Mouse (Mus musculus) limb, embryonic 12.5 days (tissue): ENCODE measurements around the gene Ctsd. TPM values are rescaled to one million over a fixed set of nuclear protein-coding genes. Genes with fewer than 3 reads are reported as not detected.

Source experiments
- ATAC-seq: fragments of 200-750 bp; cut with Nextera tagmentation; 2 replicates; pipeline ENCODE4 v1.8.0; 2017; ENCODE audit warnings: low read depth, moderate TSS enrichment; ENCODE audit not compliant: insufficient number of reproducible peaks, insufficient read depth, low FRiP score, low TSS enrichment
- H3K27ac ChIP-seq: fragments of 300-500 bp; sonication (generic); 2 replicates; pipeline ENCODE4 v1.5.1; 2016; ENCODE audit warnings: mild to moderate bottlenecking, moderate library complexity
- H3K27me3 ChIP-seq: fragments of 300-500 bp; sonication (generic); 2 replicates; pipeline ENCODE4 v1.6.1; 2016; ENCODE audit warnings: mild to moderate bottlenecking, moderate library complexity
- H3K36me3 ChIP-seq: fragments of 300-500 bp; sonication (generic); 2 replicates; pipeline ENCODE4 v1.6.1; 2016; ENCODE audit warnings: mild to moderate bottlenecking, moderate library complexity
- H3K4me1 ChIP-seq: fragments of 300-500 bp; sonication (generic); replicated peaks from 2 replicates; pipeline ENCODE4 v1.6.1; 2016
- H3K4me2 ChIP-seq: fragments of 300-500 bp; sonication (generic); 2 replicates; pipeline ENCODE4 v1.6.1; 2016; ENCODE audit warnings: mild to moderate bottlenecking, moderate library complexity
- H3K4me3 ChIP-seq: fragments of 300-500 bp; sonication (generic); replicated peaks from 2 replicates; pipeline ENCODE4 v1.5.1; 2016; ENCODE audit warnings: mild to moderate bottlenecking
- H3K9ac ChIP-seq: fragments of 300-500 bp; sonication (generic); replicated peaks from 2 replicates; pipeline ENCODE4 v1.6.1; 2016; ENCODE audit warnings: mild to moderate bottlenecking, moderate library complexity
- H3K9me3 ChIP-seq: fragments of 300-500 bp; sonication (generic); 2 replicates; pipeline ENCODE4 v1.6.1; 2016; ENCODE audit warnings: mild to moderate bottlenecking, moderate library complexity
- WGBS: fragments of 180-500 bp; shearing (Covaris S2); methylation state at CpG from one replicate; pipeline ENCODE4 v1.1.7; 2016; 5-methylcytosine and 5-hydroxymethylcytosine counted together
- polyA plus RNA-seq: library from polyadenylated mRNA; unstranded; fragments of >200 nt; fragmentation: Nextera tagmentation; extraction: Ambion mirVana; gene quantifications from 2 replicates; pipeline ENCODE4 v1.2.1, GENCODE M21; 2016

The Ctsd gene
- polyA plus RNA-seq, 1 experiment from 2014 or later: 135 TPM

GRCm38 (mm10) chr7:142373641-142374412 is 14.0 kb downstream of the Ctsd start, which contains the start of gene Ifitm10:
TSS of gene Ifitm10 (minus strand) at chr7:142373753.
- no peak within 1 kb of the TSS for H3K9ac ChIP-seq

GRCm38 (mm10) chr7:142373039-142373438 is 14.8 kb downstream of the Ctsd start:
- H3K4me1 ChIP-seq: peaks cover 13% of the 10 kb centered on the region
- no peak overlapping the region for H3K9ac ChIP-seq
- H3K4me2 ChIP-seq: no peak overlapping the region
- H3K27me3 ChIP-seq: peaks cover 66% of the 10 kb centered on the region
- WGBS: 72% methylated on average over 5 of the region's 5 CpGs
- no peaks in the 10 kb centered on the region for H3K9me3 ChIP-seq
- H3K4me3 ChIP-seq: no peak overlapping the region
- ATAC-seq: no peak
- H3K27ac ChIP-seq: no peak overlapping the region
- H3K36me3 ChIP-seq: peaks cover 30% of the 10 kb centered on the region

More at GRCm38 (mm10) chr7:142373641-142374412, 14.0 kb downstream of the Ctsd start, which contains the start of gene Ifitm10:
- H3K9me3 ChIP-seq: no peaks in the 10 kb centered on the region
- peak within 1 kb of the TSS; percentile 79; the same call in 1 of the 2 replicates for H3K4me2 ChIP-seq
- peaks cover 58% of the 10 kb centered on the region for H3K27me3 ChIP-seq
- H3K4me3 ChIP-seq: peak within 1 kb of the TSS; percentile 46
- H3K36me3 ChIP-seq: peaks cover 38% of the 10 kb centered on the region
- H3K27ac ChIP-seq: no peak within 1 kb of the TSS
- H3K4me1 ChIP-seq: peaks cover 13% of the 10 kb centered on the region
- no peak for ATAC-seq
- 59% methylated on average over 8 of the region's 8 CpGs for WGBS

GRCm38 (mm10) chr7:142371768-142372661 is 15.8 kb downstream of the Ctsd start:
- H3K9ac ChIP-seq: peak overlapping the region; percentile 48; the same call in 1 of the 2 replicates
- peak; percentile 28; the same call in 1 of the 2 replicates for ATAC-seq
- peaks cover 69% of the 10 kb centered on the region for H3K27me3 ChIP-seq
- peak overlapping the region; percentile 46 for H3K4me3 ChIP-seq
- H3K27ac ChIP-seq: no peak overlapping the region
- H3K4me2 ChIP-seq: peak overlapping the region; percentile 79
- peaks cover 20% of the 10 kb centered on the region for H3K36me3 ChIP-seq
- peaks cover 13% of the 10 kb centered on the region for H3K4me1 ChIP-seq
- H3K9me3 ChIP-seq: no peaks in the 10 kb centered on the region
- 2% methylated on average over 59 of the region's 64 CpGs for WGBS

GRCm38 (mm10) chr7:142371398-142371767 is 16.5 kb downstream of the Ctsd start:
- Histone ChIP-seq H3K9me3 (no peaks in the 10 kb centered on the region), H3K4me2 (peak overlapping the region; percentile 79), H3K27me3 (peaks cover 69% of the 10 kb centered on the region), H3K27ac (no peak overlapping the region), H3K36me3 (peaks cover 14% of the 10 kb centered on the region), H3K4me3 (peak overlapping the region; percentile 46), H3K4me1 (peaks cover 13% of the 10 kb centered on the region), H3K9ac (peak overlapping the region; percentile 48; the same call in 1 of the 2 replicates)
- ATAC-seq: no peak
- 21% methylated on average over 11 of the region's 11 CpGs for WGBS

- 81% methylated on average over 18 of the region's 18 CpGs for WGBS
- H3K4me3 ChIP-seq: 0 out of 2 replicates have a peak overlapping the region, but pooled peaks have one; percentile 46
- H3K36me3 ChIP-seq: peaks cover 9% of the 10 kb centered on the region
Observed at GRCm38 (mm10) chr7:142370937-142371336, 16.9 kb downstream of the Ctsd start.

GRCm38 (mm10) chr7:142369820-142370219 is 18.0 kb downstream of the Ctsd start:
- peaks cover 69% of the 10 kb centered on the region for H3K27me3 ChIP-seq

More at GRCm38 (mm10) chr7:142370937-142371336, 16.9 kb downstream of the Ctsd start:
- Histone ChIP-seq H3K9ac (no peak overlapping the region), H3K4me2 (no peak overlapping the region), H3K27ac (no peak overlapping the region), H3K9me3 (no peaks in the 10 kb centered on the region), H3K4me1 (peaks cover 13% of the 10 kb centered on the region), H3K27me3 (peaks cover 69% of the 10 kb centered on the region)
- ATAC-seq: no peak

GRCm38 (mm10) chr7:142368856-142369255 is 19.0 kb downstream of the Ctsd start:
- H3K27me3 ChIP-seq: peaks cover 61% of the 10 kb centered on the region

More at GRCm38 (mm10) chr7:142369820-142370219, 18.0 kb downstream of the Ctsd start:
- Histone ChIP-seq H3K4me3 (no peak overlapping the region), H3K4me1 (peaks cover 13% of the 10 kb centered on the region), H3K27ac (no peak overlapping the region), H3K9me3 (no peaks in the 10 kb centered on the region), H3K9ac (no peak overlapping the region), H3K4me2 (no peak overlapping the region), H3K36me3 (no peaks in the 10 kb centered on the region)
- WGBS: 69% methylated on average over 6 of the region's 6 CpGs
- no peak for ATAC-seq

GRCm38 (mm10) chr7:142363107-142363506 is 24.7 kb downstream of the Ctsd start:
- no peak for ATAC-seq
- WGBS: 76% methylated on average over 4 of the region's 4 CpGs

More at GRCm38 (mm10) chr7:142368856-142369255, 19.0 kb downstream of the Ctsd start:
- Histone ChIP-seq H3K9ac (no peak overlapping the region), H3K4me3 (no peak overlapping the region), H3K9me3 (no peaks in the 10 kb centered on the region), H3K4me2 (no peak overlapping the region), H3K36me3 (no peaks in the 10 kb centered on the region), H3K4me1 (peaks cover 13% of the 10 kb centered on the region), H3K27ac (no peak overlapping the region)
- no peak for ATAC-seq
- WGBS: 69% methylated on average over 2 of the region's 2 CpGs

GRCm38 (mm10) chr7:142360743-142361142 is 27.1 kb downstream of the Ctsd start:
- ATAC-seq: no peak
- Histone ChIP-seq H3K9ac (no peak overlapping the region), H3K27ac (no peak overlapping the region), H3K27me3 (no peaks in the 10 kb centered on the region; the same call in 1 of the 2 replicates), H3K9me3 (no peaks in the 10 kb centered on the region), H3K4me3 (no peak overlapping the region), H3K4me1 (no peaks in the 10 kb centered on the region), H3K36me3 (no peaks in the 10 kb centered on the region), H3K4me2 (no peak overlapping the region)

More at GRCm38 (mm10) chr7:142363107-142363506, 24.7 kb downstream of the Ctsd start:
- no peak overlapping the region for H3K9ac ChIP-seq
- no peak overlapping the region for H3K4me3 ChIP-seq
- H3K27me3 ChIP-seq: peaks cover 3% of the 10 kb centered on the region; the same call in 1 of the 2 replicates
- no peak overlapping the region for H3K4me2 ChIP-seq
- no peaks in the 10 kb centered on the region for H3K9me3 ChIP-seq
- no peaks in the 10 kb centered on the region for H3K36me3 ChIP-seq
- H3K27ac ChIP-seq: no peak overlapping the region
- no peaks in the 10 kb centered on the region for H3K4me1 ChIP-seq

GRCm38 (mm10) chr7:142359129-142359528 is 28.7 kb downstream of the Ctsd start:
- Histone ChIP-seq H3K36me3 (no peaks in the 10 kb centered on the region), H3K4me2 (no peak overlapping the region), H3K9me3 (no peaks in the 10 kb centered on the region), H3K27me3 (no peaks in the 10 kb centered on the region; the same call in none of the 2 replicates), H3K9ac (no peak overlapping the region), H3K4me3 (no peak overlapping the region), H3K27ac (no peak overlapping the region), H3K4me1 (no peaks in the 10 kb centered on the region)
- no peak for ATAC-seq
- 72% methylated on average over 8 of the region's 8 CpGs for WGBS

GRCm38 (mm10) chr7:142357566-142357965 is 30.3 kb downstream of the Ctsd start:
- Histone ChIP-seq H3K27me3 (no peaks in the 10 kb centered on the region; the same call in none of the 2 replicates), H3K4me1 (no peaks in the 10 kb centered on the region), H3K36me3 (no peaks in the 10 kb centered on the region), H3K9ac (no peak overlapping the region), H3K4me3 (no peak overlapping the region), H3K27ac (no peak overlapping the region), H3K4me2 (no peak overlapping the region), H3K9me3 (no peaks in the 10 kb centered on the region)
- WGBS: 50% methylated on average over 3 of the region's 3 CpGs
- no peak for ATAC-seq
